Mouse (Mus musculus): ENCODE measurements at regions not wholly inside any gene's neighbourhood (a gene's known extent, or its start where the extent isn't known, plus 50 kb on each side); places are given as distances from the start of the nearest gene placed in this dataset.
"Not testable (repeated sequence)": the region's sequence is repeated elsewhere in the genome, so short reads cannot be mapped to it uniquely, and the experiment has no call there.

GRCm38 (mm10) chr6:82240584-82241245 lies 161.4 kb upstream of the Tacr1 start:
- 73% methylated on average over 7 of the region's 7 CpGs for WGBS
- no peaks in the 10 kb centered on the region for H3K27me3 ChIP-seq (ENCODE audit: insufficient read depth, low read length)
- H3K4me2 ChIP-seq (ENCODE audit: low read depth) = no peak overlapping the region
- H3K36me3 ChIP-seq (ENCODE audit: insufficient read depth) = no peaks in the 10 kb centered on the region
- no peak for TF ChIP-seq CTCF (IDR thresholded peaks at IDR 0.05; ENCODE audit: low read depth)
- H3K4me1 ChIP-seq (ENCODE audit: insufficient read depth) = no peaks in the 10 kb centered on the region
- no peak overlapping the region for H3K9ac ChIP-seq
- ATAC-seq = no peak
- no peak for DNase-seq
- H3K27ac ChIP-seq (ENCODE audit: low read depth, low read length) = no peak overlapping the region
- H3K9me3 ChIP-seq (ENCODE audit: low read length) = no peaks in the 10 kb centered on the region
- H3K4me3 ChIP-seq (ENCODE audit: low read depth, low read length) = no peak overlapping the region

GRCm38 (mm10) chr6:82247652-82248051 lies 154.5 kb upstream of the Tacr1 start:
- not testable (repeated sequence) for H3K27me3 ChIP-seq (ENCODE audit: insufficient read depth, low read length); H3K36me3 ChIP-seq (ENCODE audit: insufficient read depth); H3K4me2 ChIP-seq (ENCODE audit: low read depth); ATAC-seq; H3K9ac ChIP-seq; H3K9me3 ChIP-seq (ENCODE audit: low read length); DNase-seq; H3K4me1 ChIP-seq (ENCODE audit: insufficient read depth); H3K27ac ChIP-seq (ENCODE audit: low read depth, low read length); H3K4me3 ChIP-seq (ENCODE audit: low read depth, low read length)
- 50% methylated on average over 1 of the region's 1 CpGs for WGBS

GRCm38 (mm10) chr6:82284494-82284893 lies 117.6 kb upstream of the Tacr1 start:
- no peak overlapping the region for H3K4me3 ChIP-seq (ENCODE audit: low read depth, low read length)
- no peak overlapping the region for H3K27ac ChIP-seq (ENCODE audit: low read depth, low read length)
- no peaks in the 10 kb centered on the region for H3K27me3 ChIP-seq (ENCODE audit: insufficient read depth, low read length)
- H3K4me1 ChIP-seq (ENCODE audit: insufficient read depth) = no peaks in the 10 kb centered on the region
- H3K9ac ChIP-seq = no peak overlapping the region
- no peak for DNase-seq
- no peaks in the 10 kb centered on the region for H3K9me3 ChIP-seq (ENCODE audit: low read length)
- no peak for TF ChIP-seq CTCF (IDR thresholded peaks at IDR 0.05; ENCODE audit: low read depth)
- H3K4me2 ChIP-seq (ENCODE audit: low read depth) = no peak overlapping the region
- ATAC-seq = no peak
- H3K36me3 ChIP-seq (ENCODE audit: insufficient read depth) = no peaks in the 10 kb centered on the region
- 22% methylated on average over 1 of the region's 1 CpGs for WGBS

- Histone ChIP-seq H3K4me3 (ENCODE audit: low read depth, low read length) (no peak overlapping the region), H3K9ac (no peak overlapping the region), H3K4me2 (ENCODE audit: low read depth) (no peak overlapping the region; the same call in 1 of the 2 replicates), H3K27ac (ENCODE audit: low read depth, low read length) (peak overlapping the region; percentile 45), H3K9me3 (ENCODE audit: low read length) (no peaks in the 10 kb centered on the region), H3K4me1 (ENCODE audit: insufficient read depth) (no peaks in the 10 kb centered on the region), H3K36me3 (ENCODE audit: insufficient read depth) (no peaks in the 10 kb centered on the region), H3K27me3 (ENCODE audit: insufficient read depth, low read length) (no peaks in the 10 kb centered on the region)
- ATAC-seq (peak; percentile 83), DNase-seq (peak; percentile 35)
- TF ChIP-seq CTCF (IDR thresholded peaks at IDR 0.05; ENCODE audit: low read depth) = no peak
- WGBS = 16% methylated on average over 6 of the region's 6 CpGs
Measured at GRCm38 (mm10) chr6:82285233-82285632, 116.9 kb upstream of the Tacr1 start.

- Histone ChIP-seq H3K4me2 (ENCODE audit: low read depth) (no peak overlapping the region), H3K9ac (no peak overlapping the region), H3K27ac (ENCODE audit: low read depth, low read length) (no peak overlapping the region), H3K9me3 (ENCODE audit: low read length) (no peaks in the 10 kb centered on the region), H3K4me1 (ENCODE audit: insufficient read depth) (no peaks in the 10 kb centered on the region), H3K27me3 (ENCODE audit: insufficient read depth, low read length) (no peaks in the 10 kb centered on the region), H3K36me3 (ENCODE audit: insufficient read depth) (no peaks in the 10 kb centered on the region), H3K4me3 (ENCODE audit: low read depth, low read length) (no peak overlapping the region)
- no peak for DNase-seq
- no peak for ATAC-seq
- WGBS = 94% methylated on average over 1 of the region's 1 CpGs
- no peak for TF ChIP-seq CTCF (IDR thresholded peaks at IDR 0.05; ENCODE audit: low read depth)
Measured at GRCm38 (mm10) chr6:82293507-82293906, 108.6 kb upstream of the Tacr1 start.

GRCm38 (mm10) chr6:82296673-82297328 lies 105.3 kb upstream of the Tacr1 start:
- 38% methylated on average over 4 of the region's 4 CpGs for WGBS

GRCm38 (mm10) chr6:82302241-82302640 lies 99.9 kb upstream of the Tacr1 start:
- H3K4me2 ChIP-seq (ENCODE audit: low read depth); H3K27ac ChIP-seq (ENCODE audit: low read depth, low read length); H3K36me3 ChIP-seq (ENCODE audit: insufficient read depth); H3K9ac ChIP-seq; H3K4me3 ChIP-seq (ENCODE audit: low read depth, low read length); H3K27me3 ChIP-seq (ENCODE audit: insufficient read depth, low read length); ATAC-seq; H3K4me1 ChIP-seq (ENCODE audit: insufficient read depth); DNase-seq; H3K9me3 ChIP-seq (ENCODE audit: low read length): not testable (repeated sequence)
- WGBS = 45% methylated on average over 5 of the region's 5 CpGs

More at GRCm38 (mm10) chr6:82296673-82297328, 105.3 kb upstream of the Tacr1 start:
- DNase-seq = no peak
- Histone ChIP-seq H3K27ac (ENCODE audit: low read depth, low read length) (no peak overlapping the region), H3K4me3 (ENCODE audit: low read depth, low read length) (no peak overlapping the region), H3K36me3 (ENCODE audit: insufficient read depth) (no peaks in the 10 kb centered on the region), H3K9me3 (ENCODE audit: low read length) (no peaks in the 10 kb centered on the region), H3K27me3 (ENCODE audit: insufficient read depth, low read length) (no peaks in the 10 kb centered on the region), H3K4me1 (ENCODE audit: insufficient read depth) (no peaks in the 10 kb centered on the region), H3K9ac (no peak overlapping the region), H3K4me2 (ENCODE audit: low read depth) (no peak overlapping the region)
- no peak for TF ChIP-seq CTCF (IDR thresholded peaks at IDR 0.05; ENCODE audit: low read depth)
- no peak for ATAC-seq

All from forebrain, postnatal 0 days (tissue).